ENCODE assay signal across 11 mouse cellular contexts in the genomic region with DNA sequence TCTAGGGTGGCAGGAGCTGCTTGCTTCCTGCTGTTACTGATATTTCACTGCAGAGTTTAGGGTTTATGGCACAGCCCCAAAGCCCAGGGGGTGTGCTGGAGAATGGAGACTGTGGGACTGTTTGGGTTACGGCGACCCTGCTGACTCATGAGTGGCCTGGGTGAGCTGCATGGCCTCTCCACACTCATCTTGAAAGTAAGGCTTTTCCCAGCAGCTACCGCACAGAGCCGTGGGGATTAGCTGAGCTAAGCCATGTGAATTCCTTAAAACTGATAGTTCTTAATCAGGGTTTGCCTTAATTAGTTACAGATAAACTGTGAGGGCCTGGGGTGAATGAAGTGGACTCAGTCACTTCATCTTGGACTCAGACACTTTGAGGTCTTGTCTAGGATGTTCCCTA.
DNase-seq lines count a peak whose midpoint lies in the region; ATAC-seq and TF ChIP-seq lines count a peak whose summit lies in the region.
"Had no signal": no experiment of that assay in that cellular context is flagged by ENCODE, and none has a peak within 500 bp of the region (broad histone marks: within the 10 kb centered on the region; RNA-seq: fewer than 3 reads in every experiment).

No protein-coding gene starts in this region.

- H3K9ac ChIP-seq in heart, embryonic 14.5 days (ENCODE audit: low read length): peak overlapping the region; percentile 12; the same call in 1 of the 2 replicates
- no peak overlapping the region for H3K9ac ChIP-seq in lung, embryonic 15.5 days
- no peak overlapping the region for H3K9ac ChIP-seq in CH12.LX (ENCODE audit: insufficient read depth, low read depth)
- no peak overlapping the region for H3K9ac ChIP-seq in kidney, embryonic 15.5 days
- no peak overlapping the region for H3K9ac ChIP-seq in forebrain, embryonic 13.5 days
- H3K9ac ChIP-seq: limb, embryonic 12.5 days; neural tube, embryonic 15.5 days had no signal

- H3K79me2 ChIP-seq in CH12.LX (replicated peaks; ENCODE audit: control insufficient read depth, extremely low read depth, insufficient read depth, poor library complexity, severe bottlenecking): no peaks in the 10 kb centered on the region

- in situ Hi-C loops in CH12.LX (cut with MboI; ENCODE audit: low pct_ligation_motif_present, low pct_unique_long_range_greater_than_20kb, low sequenced_read_pairs): loop anchor here (5.0 kb wide), 1 partner anchor 52 kb away; no protein-coding TSS in a partner anchor

- no peaks in the 10 kb centered on the region for H3K36me3 ChIP-seq in heart, embryonic 14.5 days (ENCODE audit: control insufficient read depth, insufficient read depth, low read length)
- H3K36me3 ChIP-seq in lung, embryonic 15.5 days: no peaks in the 10 kb centered on the region
- peaks cover 0 to 48% of the 10 kb centered on the region in 2 experiments for H3K36me3 ChIP-seq in CH12.LX (replicated peaks in 1 of 2; ENCODE audit: control insufficient read depth in 1 of 2, insufficient read depth in 1 of 2, low read length in 1 of 2)
- H3K36me3 ChIP-seq in kidney, embryonic 15.5 days: no peaks in the 10 kb centered on the region
- no peaks in the 10 kb centered on the region for H3K36me3 ChIP-seq in forebrain, embryonic 13.5 days (ENCODE audit: poor library complexity, severe bottlenecking)
- H3K36me3 ChIP-seq: limb, embryonic 12.5 days; neural tube, embryonic 15.5 days had no signal

- H3K4me3 ChIP-seq in heart, embryonic 14.5 days (ENCODE audit: control insufficient read depth in 1 of 2, insufficient read depth in 1 of 2, low read depth in 1 of 2, low read length in 2 of 2): no peak overlapping the region
- H3K4me3 ChIP-seq in lung, embryonic 15.5 days: no peak overlapping the region
- H3K4me3 ChIP-seq in CH12.LX (replicated peaks in 1 of 3; ENCODE audit: low read depth in 2 of 3, low read length in 2 of 3, poor library complexity in 1 of 3): peak overlapping the region in 1 of 3 experiments; percentile 18
- no peak overlapping the region for H3K4me3 ChIP-seq in kidney, embryonic 15.5 days (replicated peaks)
- no peak overlapping the region for H3K4me3 ChIP-seq in forebrain, embryonic 13.5 days
- H3K4me3 ChIP-seq: limb, embryonic 12.5 days; neural tube, embryonic 15.5 days had no signal

- TF ChIP-seq RAD21 in CH12.LX (IDR thresholded peaks at IDR 0.05; ENCODE audit: low read depth, low read length): no peak

- peak; percentile 73 for TF ChIP-seq EP300 in CH12.LX (IDR thresholded peaks at IDR 0.05; ENCODE audit: low read length)

- WGBS in heart, embryonic 14.5 days: 26% methylated on average over 4 of the region's 4 CpGs
- WGBS in lung, embryonic 15.5 days: 38% methylated on average over 4 of the region's 4 CpGs
- WGBS in kidney, embryonic 15.5 days: 53% methylated on average over 4 of the region's 4 CpGs
- WGBS in forebrain, embryonic 13.5 days: 18% methylated on average over 4 of the region's 4 CpGs

- no peaks in the 10 kb centered on the region for H3K27me3 ChIP-seq in heart, embryonic 14.5 days (ENCODE audit: control insufficient read depth, insufficient read depth, low read length)
- H3K27me3 ChIP-seq in lung, embryonic 15.5 days: no peaks in the 10 kb centered on the region
- no peaks in the 10 kb centered on the region for H3K27me3 ChIP-seq in CH12.LX (replicated peaks)
- H3K27me3 ChIP-seq in kidney, embryonic 15.5 days: no peaks in the 10 kb centered on the region
- no peaks in the 10 kb centered on the region for H3K27me3 ChIP-seq in forebrain, embryonic 13.5 days
- H3K27me3 ChIP-seq: neural tube, embryonic 15.5 days had no signal

- no peaks in the 10 kb centered on the region for H3K9me3 ChIP-seq in heart, embryonic 14.5 days (ENCODE audit: control insufficient read depth, low read length)
- H3K9me3 ChIP-seq in lung, embryonic 15.5 days: no peaks in the 10 kb centered on the region
- no peaks in the 10 kb centered on the region for H3K9me3 ChIP-seq in CH12.LX (replicated peaks; ENCODE audit: low read length)
- H3K9me3 ChIP-seq in kidney, embryonic 15.5 days (replicated peaks): no peaks in the 10 kb centered on the region
- no peaks in the 10 kb centered on the region for H3K9me3 ChIP-seq in forebrain, embryonic 13.5 days (replicated peaks)
- H3K9me3 ChIP-seq: limb, embryonic 12.5 days; neural tube, embryonic 15.5 days had no signal

- TF ChIP-seq CTCF in CH12.LX (conservative IDR thresholded peaks at IDR 0.05 in 1 of 2, IDR thresholded peaks at IDR 0.05 in 1 of 2; ENCODE audit: low read depth in 2 of 2, low read length in 2 of 2): no peak

- peak overlapping the region; percentile 77 to 78 for H3K27ac ChIP-seq in heart, embryonic 14.5 days (replicated peaks in 1 of 2; ENCODE audit: control insufficient read depth in 1 of 2, insufficient read depth in 1 of 2, low read depth in 2 of 2, low read length in 2 of 2)
- H3K27ac ChIP-seq in lung, embryonic 15.5 days: no peak overlapping the region
- H3K27ac ChIP-seq in CH12.LX (ENCODE audit: insufficient read depth, low read depth): peak overlapping the region; percentile 42
- H3K27ac ChIP-seq in kidney, embryonic 15.5 days: peak overlapping the region; percentile 45; the same call in 1 of the 2 replicates
- H3K27ac ChIP-seq in forebrain, embryonic 13.5 days: no peak overlapping the region
- H3K27ac ChIP-seq: limb, embryonic 12.5 days; neural tube, embryonic 15.5 days had no signal

- H3K4me2 ChIP-seq in heart, embryonic 14.5 days (ENCODE audit: low read length): 0 out of 2 replicates have a peak overlapping the region, but pooled peaks have one; percentile 1
- no peak overlapping the region for H3K4me2 ChIP-seq in lung, embryonic 15.5 days
- peak overlapping the region; percentile 89 for H3K4me2 ChIP-seq in CH12.LX (ENCODE audit: insufficient read depth, low read depth, poor library complexity, severe bottlenecking)
- no peak overlapping the region for H3K4me2 ChIP-seq in kidney, embryonic 15.5 days
- H3K4me2 ChIP-seq in forebrain, embryonic 13.5 days: no peak overlapping the region
- H3K4me2 ChIP-seq: limb, embryonic 12.5 days; neural tube, embryonic 15.5 days had no signal

- dilution Hi-C loops in CH12.LX (cut with MboI; ENCODE audit: extremely low pct_ligation_motif_present, extremely low pct_unique_long_range_greater_than_20kb, low sequenced_read_pairs): no loop called here

- peaks cover 30 to 46% of the 10 kb centered on the region in 2 experiments for H3K4me1 ChIP-seq in heart, embryonic 14.5 days (ENCODE audit: control insufficient read depth in 2 of 2, insufficient read depth in 2 of 2, low read length in 2 of 2)
- peaks cover 17% of the 10 kb centered on the region for H3K4me1 ChIP-seq in lung, embryonic 15.5 days
- H3K4me1 ChIP-seq in CH12.LX (ENCODE audit: control insufficient read depth in 1 of 2, insufficient read depth in 2 of 2): peaks cover 28 to 31% of the 10 kb centered on the region in 2 experiments
- peaks cover 54% of the 10 kb centered on the region for H3K4me1 ChIP-seq in kidney, embryonic 15.5 days
- peaks cover 17% of the 10 kb centered on the region for H3K4me1 ChIP-seq in forebrain, embryonic 13.5 days

- ATAC-seq in heart, embryonic 14.5 days (ENCODE audit: insufficient number of reproducible peaks, insufficient read depth, low FRiP score, low read depth): no peak
- ATAC-seq in lung, embryonic 15.5 days (ENCODE audit: borderline replicate concordance, extremely low read depth, low FRiP score, low TSS enrichment): 0 out of 2 replicates have a peak, but pooled peaks have one; percentile 24
- ATAC-seq in kidney, embryonic 15.5 days (replicated peaks; ENCODE audit: low FRiP score): 0 out of 2 replicates have a peak, but pooled peaks have one; percentile 27
- ATAC-seq in forebrain, embryonic 13.5 days: no peak

- no peak for TF ChIP-seq POLR2A in CH12.LX (IDR thresholded peaks at IDR 0.05; ENCODE audit: low read depth, low read length)

- DNase-seq in heart, adult 9 months (ENCODE audit: low spot score in 2 of 2): no peak
- no peak for DNase-seq in lung, postnatal 25 days (ENCODE audit: low spot score)
- DNase-seq in CH12.LX (ENCODE audit: extremely low read depth): peak; percentile 31
- DNase-seq in right cerebral cortex, postnatal 14 days: no peak
- DNase-seq: layer of hippocampus, adult 9-11 months had no signal

TF ChIP-seq in CH12.LX, 34 proteins besides CTCF, POLR2A, EP300 and RAD21:
- peak; percentile 34 for TF ChIP-seq MAX (IDR thresholded peaks at IDR 0.05; ENCODE audit: low read length)
- peak; percentile 52; the same call in 1 of the 2 replicates for TF ChIP-seq JUN (IDR thresholded peaks at IDR 0.05; ENCODE audit: insufficient read depth, low read depth, low read length)
- TF ChIP-seq BHLHE40 (IDR thresholded peaks at IDR 0.05; ENCODE audit: low read depth, low read length): peak; percentile 53; the same call in 1 of the 2 replicates
- peak; percentile 93 for TF ChIP-seq IRF4 (IDR thresholded peaks at IDR 0.05; ENCODE audit: low read depth, low read length)
- no peak for TF ChIP-seq USF2 (conservative IDR thresholded peaks at IDR 0.05; ENCODE audit: low read depth, low read length)
- peak; percentile 64 for TF ChIP-seq ETS1 (conservative IDR thresholded peaks at IDR 0.05; ENCODE audit: low read depth, low read length)
- TF ChIP-seq MAFK (IDR thresholded peaks at IDR 0.05; ENCODE audit: insufficient replicate concordance, low read length): 0 out of 2 replicates have a peak, but pooled peaks have one; percentile 49
- TF ChIP-seq ZKSCAN1 (IDR thresholded peaks at IDR 0.05; ENCODE audit: borderline replicate concordance, low read depth, low read length): no peak
- TF ChIP-seq JUND (conservative IDR thresholded peaks at IDR 0.05; ENCODE audit: low read depth, low read length): 0 out of 2 replicates have a peak, but pooled peaks have one; percentile 25
- no peak for TF ChIP-seq ZC3H11A (IDR thresholded peaks at IDR 0.05; ENCODE audit: low read depth, low read length)
- TF ChIP-seq MEF2A (IDR thresholded peaks at IDR 0.05; ENCODE audit: borderline replicate concordance, low read depth, low read length): no peak; the same call in 1 of the 2 replicates
- 0 out of 2 replicates have a peak, but pooled peaks have one; percentile 17 for TF ChIP-seq SIN3A (IDR thresholded peaks at IDR 0.05; ENCODE audit: low read length)
- no peak for TF ChIP-seq MAZ (IDR thresholded peaks at IDR 0.05; ENCODE audit: low read depth, low read length)
TF ChIP-seq in CH12.LX: peak in this region for 8.

Comparison
In these comparisons a context has a peak if more than half of its experiments do, and no peak if none do; other contexts are left out.
1. ATAC-seq: peak in lung, embryonic 15.5 days (single experiment) and kidney, embryonic 15.5 days (single experiment); none in heart, embryonic 14.5 days (single experiment) and forebrain, embryonic 13.5 days (single experiment).
2. H3K27ac ChIP-seq: peak in heart, embryonic 14.5 days (2 of 2), CH12.LX (single experiment) and kidney, embryonic 15.5 days (single experiment); none in lung, embryonic 15.5 days (single experiment) and forebrain, embryonic 13.5 days (single experiment).
3. H3K4me2 ChIP-seq: peak in heart, embryonic 14.5 days (single experiment) and CH12.LX (single experiment); none in lung, embryonic 15.5 days (single experiment), kidney, embryonic 15.5 days (single experiment) and forebrain, embryonic 13.5 days (single experiment).